Mouse (Mus musculus) v-Abl transformed pro-B cells (cell line): Measurements from ENCODE around the gene Abhd5.

ENCODE experiments used
- in situ Hi-C, 2 experiments: fragments of 400-800 bp; cut with MboI; formaldehyde crosslinking; loops; one replicate each; pipeline ENCODE4 v1.15.1; 2025; ENCODE audit not compliant: unreplicated experiment in 2 of 2

Gene Abhd5

DNA sequence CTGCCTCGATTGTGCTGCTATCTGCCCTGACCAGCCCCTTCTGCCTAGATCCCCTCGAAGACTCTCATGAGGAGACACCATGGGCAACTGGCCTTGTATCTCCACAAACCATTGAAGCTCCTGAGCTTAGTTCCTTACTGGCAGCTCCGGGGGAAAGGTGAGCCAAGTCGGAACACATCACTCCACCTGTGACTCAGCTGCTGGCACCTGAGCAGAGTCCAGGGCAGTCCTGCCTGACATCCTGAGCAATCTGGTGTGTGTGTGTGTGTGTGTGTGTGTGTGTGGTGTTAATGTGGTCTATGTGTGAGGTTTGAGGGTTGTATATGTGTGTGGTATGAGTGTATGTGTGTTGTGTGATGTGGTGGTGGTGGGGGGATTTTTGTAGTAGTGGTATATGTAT, 49.8 kb downstream of the Abhd5 start:
- in situ Hi-C loops, result no loop called here

DNA sequence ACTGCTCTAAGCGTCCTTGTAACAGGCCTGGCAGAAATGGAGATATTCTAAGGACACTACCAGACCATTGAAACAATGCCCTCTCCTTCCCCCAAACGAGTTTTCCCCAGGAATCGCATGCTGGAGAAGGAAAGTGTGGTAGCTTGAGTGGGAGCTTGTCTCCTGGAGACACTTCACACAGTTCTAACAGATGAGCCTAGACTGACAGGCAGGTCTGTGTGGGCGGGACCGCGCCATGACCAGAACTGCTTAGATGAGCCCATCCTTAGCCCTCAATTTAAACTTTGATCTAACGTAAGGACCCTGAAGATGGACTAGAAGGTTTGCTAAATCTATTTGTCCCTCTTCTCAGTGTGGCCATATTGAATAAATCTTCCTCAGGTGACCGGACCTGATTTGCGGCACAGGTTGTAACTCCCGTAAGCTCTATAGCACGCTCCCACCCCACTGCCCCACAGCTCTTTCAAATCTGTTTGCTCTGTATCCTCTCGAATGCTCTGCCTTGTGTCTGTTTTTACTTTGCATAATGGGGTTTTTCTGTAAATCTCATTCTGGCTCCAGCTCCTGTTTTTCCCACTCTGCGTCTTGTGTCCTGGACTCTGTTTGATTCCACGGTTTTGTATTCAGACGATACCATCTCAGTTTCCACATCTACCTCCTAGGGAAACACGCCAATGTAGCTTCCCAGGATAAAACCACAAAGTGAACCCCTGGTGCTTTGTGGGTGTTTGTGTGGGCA, 59.2 kb downstream of the Abhd5 start:
- in situ Hi-C loops, result no loop called here

DNA sequence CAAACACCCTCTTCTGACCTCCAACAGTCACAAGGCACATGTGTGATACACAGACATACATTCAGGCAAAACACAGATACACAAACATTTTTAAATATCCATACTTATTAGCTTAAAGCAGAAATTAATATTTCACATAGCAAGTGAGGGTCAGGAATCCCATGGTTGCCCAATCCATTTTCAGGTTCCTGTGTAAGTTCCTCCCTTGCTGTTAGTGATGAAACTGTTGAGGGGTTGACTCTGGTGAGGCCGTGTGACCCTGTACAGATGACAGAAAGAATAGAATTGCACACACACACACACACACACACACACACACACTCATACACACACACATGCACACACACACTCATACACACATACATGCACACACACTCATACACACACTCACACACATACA, 63.2 kb downstream of the Abhd5 start:
- in situ Hi-C loops, result no loop called here

DNA sequence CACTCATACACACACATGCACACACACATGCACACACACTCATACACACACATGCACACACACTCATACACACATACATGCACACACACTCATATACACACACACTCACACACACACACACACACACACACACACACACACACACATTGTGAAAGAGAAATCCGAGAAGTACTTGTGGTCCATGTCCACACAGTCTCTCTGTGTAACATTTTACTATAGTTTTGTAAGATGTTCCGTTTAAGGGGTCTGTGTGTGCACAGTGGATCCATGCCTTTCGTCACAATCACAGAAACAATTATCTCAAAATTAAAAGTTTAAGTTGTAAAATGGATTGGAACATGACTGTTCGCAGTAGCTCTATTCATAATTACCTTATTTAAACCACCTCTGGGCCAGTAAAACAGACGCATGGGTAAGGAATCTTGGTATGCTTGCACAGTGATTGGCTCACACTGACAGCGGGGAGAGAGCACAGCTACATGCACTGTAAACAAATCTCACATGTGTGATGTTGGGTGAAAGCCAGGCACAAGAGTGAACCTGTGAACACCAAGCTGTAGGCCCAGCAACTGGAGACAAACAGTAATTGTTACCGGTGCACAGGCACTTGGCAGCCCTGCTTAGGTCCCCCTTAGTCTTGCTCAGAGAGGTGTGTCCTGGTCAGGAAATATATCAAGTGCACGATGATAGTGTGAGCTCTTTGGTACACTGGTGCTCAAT, 63.8 kb downstream of the Abhd5 start:
- in situ Hi-C loops, result no loop called here

DNA sequence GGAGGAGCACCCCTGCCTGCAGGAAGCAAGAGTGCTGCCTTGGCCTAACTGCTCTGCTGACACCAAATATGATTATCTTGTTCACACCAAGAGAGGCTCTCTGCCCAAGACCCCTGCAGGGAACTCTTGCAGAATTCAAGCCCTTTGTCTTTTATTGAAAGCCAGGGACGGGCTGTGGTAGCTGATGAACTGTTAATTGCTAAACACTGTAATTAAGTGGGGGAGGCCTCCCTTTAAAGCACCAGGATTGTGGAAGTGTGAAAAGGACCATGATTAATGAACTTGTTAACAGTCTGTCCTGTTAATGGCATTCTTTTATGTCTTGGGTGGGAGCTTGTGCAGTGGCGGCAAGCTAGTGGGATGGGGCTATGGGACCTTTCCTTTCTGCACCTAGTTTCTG, 65.2 kb downstream of the Abhd5 start:
- in situ Hi-C loops, result no loop called here

GRCm38 (mm10) chr9:122420195-122420756, 68.9 kb downstream of the Abhd5 start:
- in situ Hi-C loops, result no loop called here

GRCm38 (mm10) chr9:122420772-122421764, 69.7 kb downstream of the Abhd5 start:
- in situ Hi-C loops, result no loop called here

- in situ Hi-C loops, result no loop called here
These were observed 70.5 kb downstream of the Abhd5 start for GRCm38 (mm10) chr9:122421911-122422310.

DNA sequence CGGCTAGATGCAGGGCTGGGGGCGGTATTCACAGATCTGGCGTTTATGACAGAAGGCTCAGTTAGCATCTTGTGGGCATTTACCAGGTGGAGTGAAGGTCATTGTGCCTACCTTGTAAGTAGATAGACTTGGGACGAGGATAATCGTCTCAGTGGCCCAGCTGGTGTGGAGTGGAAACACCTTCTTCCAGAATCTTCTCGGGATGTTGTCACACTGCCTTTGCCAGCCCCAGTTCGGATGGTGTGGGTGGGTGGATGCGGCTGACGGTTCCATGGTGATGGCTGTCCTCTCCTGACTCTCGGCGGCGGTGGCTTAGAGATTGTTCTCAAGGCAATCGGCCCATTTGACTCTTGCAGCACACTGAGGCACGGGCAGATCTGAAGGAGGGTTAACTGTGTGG, 71.3 kb downstream of the Abhd5 start:
- in situ Hi-C loops, result no loop called here

DNA sequence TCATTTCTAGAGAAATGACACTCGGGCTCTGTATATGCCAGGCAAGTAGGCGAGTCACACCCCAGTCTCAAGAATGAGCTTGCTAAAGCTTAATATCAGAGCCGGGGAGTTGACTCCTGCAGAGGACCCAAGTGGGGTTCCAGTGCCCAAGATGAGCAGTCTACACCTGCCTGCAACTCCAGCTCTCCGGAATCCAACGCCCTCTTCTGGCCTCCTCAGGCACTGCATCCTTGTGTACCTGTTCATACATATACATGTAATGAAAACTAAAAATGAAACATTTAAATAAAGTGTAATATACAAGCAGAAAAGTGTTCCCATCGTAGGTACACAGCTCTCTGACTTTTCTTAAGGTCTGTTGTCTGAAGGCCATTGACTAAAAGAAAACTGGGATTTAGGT, 71.7 kb downstream of the Abhd5 start:
- in situ Hi-C loops, result no loop called here

DNA sequence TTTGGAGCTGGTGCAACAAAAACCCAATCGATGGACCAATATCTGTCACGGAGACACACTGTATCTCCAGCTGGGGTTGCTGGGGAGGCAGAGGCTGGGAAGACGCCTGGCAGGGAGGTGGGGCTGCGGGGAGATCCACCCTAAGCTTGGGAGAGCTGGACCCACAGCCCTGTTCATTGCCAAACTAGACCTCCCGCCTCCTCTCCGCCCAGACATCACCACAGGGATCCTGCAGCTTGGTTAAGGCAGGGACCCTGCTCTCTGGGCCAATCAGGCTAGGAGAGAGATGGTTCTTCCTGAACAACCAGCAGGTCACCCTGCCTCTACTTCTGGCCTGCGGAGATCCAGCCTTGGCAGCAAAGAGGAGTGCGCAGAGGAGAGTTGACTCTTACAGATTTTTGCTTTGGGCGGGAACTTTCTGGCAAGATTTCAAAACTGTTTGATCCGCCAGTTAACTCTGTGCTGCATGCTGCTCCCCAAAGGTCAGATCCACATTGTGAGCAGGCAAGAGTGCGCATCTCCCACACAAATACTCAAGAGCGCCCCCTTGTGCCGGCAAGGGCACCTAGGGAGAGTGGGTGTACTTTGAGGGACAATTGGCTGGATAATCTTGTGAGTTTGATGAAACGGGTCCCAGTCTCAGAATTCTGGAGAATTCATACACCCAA, 73.7 kb downstream of the Abhd5 start:
- in situ Hi-C loops, result no loop called here

- in situ Hi-C loops, result no loop called here
These were observed 77.7 kb downstream of the Abhd5 start for GRCm38 (mm10) chr9:122429058-122429649.

- in situ Hi-C loops, result no loop called here
These were observed 78.3 kb downstream of the Abhd5 start for GRCm38 (mm10) chr9:122429685-122430084.
